Mouse (Mus musculus) common myeloid progenitor, adult 5-6 weeks (primary cell): ENCODE data around the gene Sin3a. TPM values are rescaled to one million over a fixed set of nuclear protein-coding genes. Genes with fewer than 3 reads are reported as not detected.
A peak's percentile ranks its signal among the peaks of the same experiment; 100 is the strongest.

Experiments used
- ATAC-seq: replicated peaks from 2 replicates; pipeline ENCODE4 v1.8.0; 2016; ENCODE audit warnings: low read depth, mild to moderate bottlenecking, moderate TSS enrichment, inconsistent platforms; ENCODE audit not compliant: poor library complexity, severe bottlenecking
- total RNA-seq: library from RNA; stranded (forward); fragments of 200-1000, 187-1606 nt; gene quantifications from 2 replicates; pipeline ENCODE4 v1.2.3, GENCODE M21; 2017

The Sin3a gene
- total RNA-seq, 1 experiment from 2014 or later = 82.1 TPM

DNA sequence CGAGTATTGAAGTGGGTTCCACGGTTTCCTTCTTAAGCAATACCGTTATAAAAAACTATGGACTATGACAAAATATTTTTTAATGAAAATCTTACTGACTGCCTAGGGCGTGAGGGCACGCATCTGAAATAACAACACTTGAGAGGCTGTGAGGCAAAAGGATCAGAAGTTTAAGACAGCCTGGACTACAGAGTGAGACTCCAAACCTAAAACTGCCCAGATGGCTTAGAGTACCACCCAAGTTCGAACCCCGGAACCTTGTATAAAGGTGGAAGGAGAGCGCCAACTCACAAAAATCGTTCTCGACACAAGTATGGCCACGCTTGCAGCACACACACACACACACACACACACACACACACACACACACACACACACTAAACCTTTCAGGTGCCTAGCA is 86.7 kb downstream of the Sin3a start:
- no peak for ATAC-seq

DNA sequence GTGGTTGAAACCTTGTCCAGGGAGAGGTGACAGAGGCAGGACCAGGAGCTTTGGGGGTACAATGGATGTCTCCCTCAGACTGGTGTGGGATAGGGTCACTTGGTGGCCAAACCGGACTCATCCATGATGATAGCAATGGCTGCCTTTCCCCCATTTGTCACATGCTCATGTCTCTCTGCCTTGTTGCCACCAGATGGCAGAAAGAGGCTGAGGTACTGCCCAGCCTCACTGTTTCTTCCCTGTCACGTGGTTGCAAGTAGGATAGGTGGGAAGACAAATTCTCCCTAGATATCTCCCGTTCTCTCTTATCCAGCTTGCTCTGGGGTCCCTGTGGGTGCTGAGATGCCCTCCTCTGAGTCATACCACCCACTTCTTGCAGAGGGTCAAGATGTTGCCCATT is 90.7 kb downstream of the Sin3a start:
- peak; percentile 65 for ATAC-seq

DNA sequence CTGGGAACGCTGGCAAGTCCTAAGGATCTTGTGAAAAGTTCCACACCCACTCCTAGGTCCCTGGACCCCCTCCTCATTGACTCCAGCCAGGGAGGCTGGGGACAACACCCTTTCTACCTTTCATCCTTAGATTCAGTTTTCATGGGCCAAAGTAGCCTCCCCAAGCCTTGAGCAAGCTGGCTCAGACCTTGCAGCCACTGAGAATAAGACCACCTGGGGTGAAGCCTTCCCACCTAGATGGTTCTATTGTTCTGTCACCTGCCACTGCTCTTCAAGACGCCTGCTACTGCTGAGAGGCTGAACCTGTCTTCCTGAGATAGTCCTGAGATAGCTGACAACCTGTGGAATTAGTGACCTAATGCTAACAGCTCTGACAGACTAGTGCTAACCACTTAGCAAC is 91.3 kb downstream of the Sin3a start:
- ATAC-seq = no peak

DNA sequence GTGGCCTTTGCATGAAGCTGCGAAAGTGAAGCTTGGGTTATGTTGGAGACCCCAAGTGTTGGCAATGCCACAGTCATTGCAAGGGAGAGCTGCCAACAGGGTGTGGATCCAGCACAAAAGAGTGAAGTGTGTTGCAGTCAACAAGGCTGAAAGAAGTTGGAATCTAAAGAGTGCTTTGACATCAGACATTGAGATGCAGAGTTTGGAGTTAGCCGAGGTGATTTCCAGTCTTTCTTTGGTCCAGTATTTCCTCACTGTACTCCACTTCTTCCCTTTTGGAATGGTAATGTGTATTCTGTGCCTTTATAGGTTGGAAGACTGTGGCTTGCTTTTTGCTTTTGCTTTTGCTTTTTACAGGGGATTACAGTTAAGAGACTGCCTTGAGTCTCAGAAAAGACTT is 94.3 kb downstream of the Sin3a start:
- no peak for ATAC-seq

DNA sequence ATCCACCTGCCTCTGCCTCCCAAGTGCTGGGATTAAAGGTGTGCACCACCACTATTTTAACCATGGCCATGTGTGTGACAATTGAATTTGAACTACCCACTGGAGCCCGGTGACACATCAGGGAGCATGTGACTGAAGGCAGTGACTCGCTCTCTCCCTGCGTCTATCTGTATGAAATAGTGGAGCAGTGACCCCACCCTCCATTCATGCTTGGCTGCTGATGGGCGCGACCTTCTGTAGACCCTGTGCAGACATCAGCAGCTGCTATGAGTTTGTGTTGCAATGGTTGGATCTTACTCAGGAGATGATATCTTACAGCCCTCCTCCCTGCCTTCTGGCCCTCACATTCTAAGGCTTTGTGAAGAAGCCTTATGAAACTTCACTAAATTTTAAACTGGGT is 96.6 kb downstream of the Sin3a start:
- no peak for ATAC-seq

Other genes starting within 250 kb of the Sin3a start
- gene Odf3l1, start 207.4 kb upstream of the Sin3a start, total RNA-seq = not detected in 2 replicates
- not detected in 2 replicates for gene Cspg4, start 207.0 kb upstream of the Sin3a start, total RNA-seq
- gene Snx33, start 143.7 kb upstream of the Sin3a start, total RNA-seq = 4.7 and 4.8 TPM in 2 replicates
- gene Imp3, start 134.6 kb upstream of the Sin3a start, total RNA-seq = 81.4 and 89.8 TPM in 2 replicates
- gene Snupn, start 121.2 kb upstream of the Sin3a start, total RNA-seq = 8.9 and 12.1 TPM in 2 replicates
- gene Ptpn9, start 77.1 kb upstream of the Sin3a start, total RNA-seq = 5.7 and 11.5 TPM in 2 replicates
- gene Man2c1, start 58.6 kb downstream of the Sin3a start, total RNA-seq = 30.9 and 51.3 TPM in 2 replicates
- 1.2 and 2.6 TPM in 2 replicates for gene Neil1, start 76.3 kb downstream of the Sin3a start, total RNA-seq
- gene Commd4, start 86.3 kb downstream of the Sin3a start, total RNA-seq = 107 and 131 TPM in 2 replicates
- gene Trcg1, start 164.5 kb downstream of the Sin3a start, total RNA-seq = not detected in 2 replicates
- gene 1700017B05Rik, start 190.6 kb downstream of the Sin3a start, total RNA-seq = 19.6 and 31.9 TPM in 2 replicates